Mouse (Mus musculus) forebrain, embryonic 14.5 days (tissue): ENCODE data around the gene Klhl21. TPM values are rescaled to one million over a fixed set of nuclear protein-coding genes. Genes with fewer than 3 reads are reported as not detected.
A peak's percentile ranks its signal among the peaks of the same experiment; 100 is the strongest.

ENCODE experiments used
- ATAC-seq: fragments of 200-750 bp; cut with Nextera tagmentation; 2 replicates; pipeline ENCODE4 v1.8.0; 2017; ENCODE audit warnings: mild to moderate bottlenecking, moderate library complexity
- DNase-seq: peaks from one replicate; pipeline ENCODE4 v3.0.0-alpha.2; 2015; ENCODE audit warnings: low spot score
- H3K27ac ChIP-seq: fragments of 300-500 bp; sonication (generic); 2 replicates; pipeline ENCODE4 v1.5.1; 2014; ENCODE audit warnings: low read depth, mild to moderate bottlenecking, control low read depth, low read length, moderate library complexity
- H3K27me3 ChIP-seq: fragments of 300-500 bp; sonication (generic); replicated peaks from 2 replicates; pipeline ENCODE4 v1.6.1; 2014; ENCODE audit warnings: low read length, control low read depth, mixed read lengths; ENCODE audit not compliant: control insufficient read depth, insufficient read depth
- H3K36me3 ChIP-seq: fragments of 300-500 bp; sonication (generic); 2 replicates; pipeline ENCODE4 v1.6.1; 2014; ENCODE audit warnings: low read length, control low read depth; ENCODE audit not compliant: control insufficient read depth, insufficient read depth
- H3K4me1 ChIP-seq: fragments of 300-500 bp; sonication (generic); 2 replicates; pipeline ENCODE4 v1.6.1; 2014; ENCODE audit warnings: antibody characterized with exemption, low read length, control low read depth; ENCODE audit not compliant: control insufficient read depth, insufficient read depth
- H3K4me2 ChIP-seq: fragments of 300-500 bp; sonication (generic); 2 replicates; pipeline ENCODE4 v1.6.1; 2014; ENCODE audit warnings: mild to moderate bottlenecking, control low read depth, low read length
- H3K4me3 ChIP-seq: fragments of 300-500 bp; sonication (generic); 2 replicates; pipeline ENCODE4 v1.5.1; 2014; ENCODE audit warnings: low read depth, low read length, control low read depth
- H3K9ac ChIP-seq: fragments of 300-500 bp; sonication (generic); 2 replicates; pipeline ENCODE4 v1.6.1; 2014; ENCODE audit warnings: mild to moderate bottlenecking, low read length, control low read depth, moderate library complexity
- H3K9me3 ChIP-seq: fragments of 300-500 bp; sonication (generic); replicated peaks from 2 replicates; pipeline ENCODE4 v1.6.1; 2016; ENCODE audit warnings: low read length, control low read depth, mixed read lengths; ENCODE audit not compliant: control insufficient read depth
- WGBS: fragments of 180-500 bp; shearing (Covaris S2); extraction: QIAGEN DNeasy Blood & Tissue Kit; methylation state at CpG from one replicate; pipeline ENCODE4 v1.1.7; 2014; 5-methylcytosine and 5-hydroxymethylcytosine counted together
- polyA plus RNA-seq: library from polyadenylated mRNA; unstranded; fragments of >200 nt; fragmentation: Nextera tagmentation; extraction: Ambion mirVana; gene quantifications from 2 replicates; pipeline ENCODE4 v1.2.1, GENCODE M21; 2014

Gene Klhl21
- polyA plus RNA-seq, 1 experiment from 2014 or later, result 0.69 TPM

DNA sequence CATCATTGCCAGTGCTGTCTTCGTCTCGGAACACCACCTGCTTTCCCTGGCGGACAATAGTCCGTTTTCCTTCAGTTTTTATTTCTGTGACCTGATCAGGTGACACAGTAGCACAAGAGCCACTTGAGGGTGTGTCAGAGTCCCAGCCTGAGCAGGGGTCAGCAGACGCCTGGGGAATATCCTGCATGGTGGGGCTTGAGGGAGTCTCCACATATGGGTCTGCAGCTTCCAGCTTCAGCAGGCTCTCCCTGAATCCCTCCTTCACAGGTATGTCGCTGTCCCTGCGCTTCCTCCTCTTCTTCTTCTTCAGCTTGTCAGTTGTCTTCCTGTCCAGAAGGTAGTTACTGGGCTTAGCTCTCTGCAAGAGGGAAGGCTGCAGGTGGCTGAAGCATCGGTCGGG, 16.5 kb upstream of the Klhl21 start:
- no peak for ATAC-seq
- H3K4me3 ChIP-seq, result no peak overlapping the region
- H3K4me1 ChIP-seq, result peaks cover 6% of the 10 kb centered on the region
- peaks cover 29% of the 10 kb centered on the region for H3K36me3 ChIP-seq
- no peak overlapping the region for H3K9ac ChIP-seq
- H3K4me2 ChIP-seq, result no peak overlapping the region
- no peak for DNase-seq
- 93% methylated on average over 9 of the region's 9 CpGs for WGBS
- H3K27ac ChIP-seq, result no peak overlapping the region
- no peaks in the 10 kb centered on the region for H3K27me3 ChIP-seq
- no peaks in the 10 kb centered on the region for H3K9me3 ChIP-seq

DNA sequence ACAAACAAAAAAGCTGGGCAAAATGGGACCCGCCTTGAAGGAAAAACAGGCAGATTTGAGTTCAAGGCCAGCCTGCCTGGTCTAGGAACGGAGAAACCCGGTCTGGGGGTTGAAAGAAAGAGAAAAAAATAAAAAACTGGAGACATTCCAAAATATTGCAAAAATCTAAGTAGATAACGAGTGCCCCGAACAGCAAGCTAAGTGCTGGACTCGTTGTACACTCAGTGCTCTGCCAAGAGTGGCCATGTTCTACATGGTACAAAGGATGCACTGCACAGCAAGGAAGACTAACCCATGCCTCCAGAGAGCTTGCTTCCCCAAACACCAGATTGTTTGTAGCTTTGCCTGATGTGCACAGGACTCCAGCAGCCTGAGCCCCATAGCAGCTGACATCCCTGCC, 15.6 kb upstream of the Klhl21 start:
- Histone ChIP-seq H3K4me2 (no peak overlapping the region), H3K4me1 (peaks cover 11% of the 10 kb centered on the region), H3K27ac (no peak overlapping the region), H3K36me3 (peaks cover 29% of the 10 kb centered on the region), H3K9ac (no peak overlapping the region), H3K4me3 (no peak overlapping the region), H3K27me3 (no peaks in the 10 kb centered on the region), H3K9me3 (no peaks in the 10 kb centered on the region)
- DNase-seq (no peak), ATAC-seq (no peak)
- 77% methylated on average over 6 of the region's 6 CpGs for WGBS

DNA sequence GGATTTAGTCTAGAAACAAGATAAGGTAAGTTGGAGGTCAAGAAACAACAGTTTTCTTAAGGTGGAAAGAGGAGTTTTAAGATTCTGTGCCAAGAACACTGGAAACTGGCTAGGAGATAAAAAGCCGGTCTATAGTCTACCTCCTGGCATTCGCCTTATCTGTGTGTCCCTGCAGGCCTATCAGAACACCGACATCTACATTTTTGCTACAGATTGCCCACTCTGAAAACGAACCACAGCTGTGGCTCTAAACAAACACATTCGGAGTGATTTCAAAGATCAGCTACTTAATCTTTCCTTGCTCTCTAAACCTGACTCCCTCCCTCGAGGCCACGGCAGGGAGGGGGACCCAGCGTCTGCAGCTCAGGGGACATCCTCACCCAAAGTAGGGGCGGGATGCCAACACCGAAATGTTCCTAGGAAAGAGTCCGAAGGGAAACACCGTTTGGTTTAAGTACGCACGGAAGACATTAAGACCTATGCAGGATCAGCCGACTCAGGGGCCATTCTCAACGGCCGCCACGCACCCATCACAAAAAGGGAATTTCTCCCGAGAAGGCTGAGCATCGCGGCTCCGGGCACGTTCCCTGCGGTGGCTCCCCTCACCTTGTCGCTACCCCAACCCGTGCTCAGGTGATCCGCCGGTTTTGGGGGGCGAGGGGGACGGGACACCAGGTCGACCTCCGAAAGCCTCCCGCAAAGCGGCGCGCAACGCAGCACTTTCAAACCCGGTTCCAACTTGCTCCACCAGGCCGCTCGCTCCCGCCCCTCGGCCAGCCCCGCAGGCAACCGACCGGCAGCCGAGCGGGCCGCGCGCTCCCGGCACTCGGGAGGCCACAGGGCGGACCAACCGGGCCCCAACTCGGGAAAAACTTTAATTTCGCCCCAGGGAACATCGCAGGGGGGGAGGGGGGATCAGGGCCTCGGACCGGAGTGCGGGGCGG, 14.1 kb upstream of the Klhl21 start:
- DNase-seq, result peak; percentile 34
- peak overlapping the region; percentile 97 for H3K4me3 ChIP-seq
- WGBS, result 2% methylated on average over 55 of the region's 61 CpGs
- peak overlapping the region; percentile 89 for H3K9ac ChIP-seq
- H3K4me2 ChIP-seq, result peak overlapping the region; percentile 86
- H3K27ac ChIP-seq, result peak overlapping the region; percentile 14; the same call in 1 of the 2 replicates
- H3K4me1 ChIP-seq, result peaks cover 11% of the 10 kb centered on the region
- H3K36me3 ChIP-seq, result peaks cover 29% of the 10 kb centered on the region
- H3K9me3 ChIP-seq, result no peaks in the 10 kb centered on the region
- ATAC-seq, result no peak
- H3K27me3 ChIP-seq, result no peaks in the 10 kb centered on the region

DNA sequence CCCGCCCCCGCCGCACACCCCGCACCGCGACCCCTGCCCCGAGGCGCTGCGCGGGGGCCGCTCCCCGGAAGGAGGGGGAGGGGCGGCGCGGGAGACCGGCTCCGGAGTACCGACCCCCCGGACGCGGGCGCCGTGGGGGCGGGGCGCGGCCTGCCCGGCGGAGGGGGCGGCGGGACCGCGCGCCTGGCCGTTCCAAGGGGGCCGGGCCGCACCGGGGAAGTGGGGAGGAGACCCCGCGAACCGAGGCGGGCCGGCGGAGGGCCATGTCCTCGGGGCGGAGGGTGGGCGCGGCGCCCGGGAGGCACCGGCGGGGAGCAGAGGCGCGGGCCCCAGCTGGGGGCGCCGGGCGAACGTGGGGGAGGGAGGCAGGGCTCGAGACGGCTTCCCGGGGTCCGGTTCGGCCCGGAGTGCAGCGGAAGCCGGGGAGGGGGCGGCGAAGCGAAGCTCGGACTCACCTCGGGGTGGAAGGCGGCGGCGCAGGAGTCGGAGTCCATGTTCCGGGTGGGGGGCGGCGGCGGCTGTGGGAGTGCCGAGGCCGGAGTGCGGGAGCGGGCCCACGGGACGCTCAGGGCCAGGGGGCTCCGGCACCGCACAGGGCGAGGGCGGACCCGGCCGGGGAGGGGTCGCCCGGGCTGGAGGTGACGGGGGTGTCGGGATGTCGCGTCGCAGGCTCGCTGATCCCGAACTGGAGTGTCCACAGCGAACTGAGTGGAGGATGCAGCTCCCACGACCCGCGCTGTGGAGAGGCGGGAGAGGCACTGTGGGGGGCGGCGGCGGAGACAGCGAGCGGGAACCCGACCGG, 13.0 kb upstream of the Klhl21 start:
- DNase-seq, result peak; percentile 16
- ATAC-seq, result no peak; the same call in 1 of the 2 replicates
- WGBS, result 1% methylated on average over 74 of the region's 111 CpGs

DNA sequence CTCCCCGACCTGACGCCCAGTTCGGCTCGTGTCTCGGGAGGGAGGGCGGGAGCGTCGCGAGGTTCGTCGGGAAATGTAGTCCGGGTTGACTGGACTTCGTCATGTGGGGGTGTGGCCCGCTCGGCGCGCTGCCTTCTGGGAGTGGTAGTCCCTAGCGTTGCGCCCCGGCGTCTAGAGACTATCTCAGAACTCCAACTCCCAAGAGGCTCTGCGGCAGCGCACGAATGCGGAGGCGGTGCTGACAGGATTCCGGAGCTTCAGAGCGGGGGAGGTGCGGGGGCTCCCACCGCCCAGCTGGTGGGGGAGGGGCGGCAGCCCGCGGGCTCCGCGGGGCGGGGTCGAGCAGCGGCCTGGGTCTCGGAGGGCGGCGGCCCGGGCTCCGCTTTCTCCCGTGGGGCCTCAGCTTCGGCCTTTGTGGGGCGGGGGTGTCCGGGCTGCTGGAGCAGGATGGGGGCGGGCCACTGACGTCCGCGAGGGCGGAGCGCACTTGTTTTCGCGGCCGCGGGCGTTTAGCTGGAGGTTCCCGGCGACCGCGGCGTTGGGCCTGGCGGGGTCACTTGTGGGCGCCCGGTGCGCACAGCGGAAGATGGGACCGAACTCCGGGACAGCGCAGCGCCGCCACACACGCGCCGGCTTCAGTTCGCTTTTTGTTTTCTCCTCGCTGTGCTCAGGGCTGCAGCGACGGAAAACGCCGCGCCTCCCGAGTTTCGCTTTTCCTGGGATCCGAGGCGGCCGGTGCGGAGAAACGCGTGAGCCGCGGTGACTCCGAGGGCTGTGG, 12.2 kb upstream of the Klhl21 start, which contains the start of gene Phf13:
Gene Phf13 (minus strand): TSS at position 86 of the 778 bp plus-strand sequence.
- ATAC-seq (peak; percentile 98), DNase-seq (peak; percentile 100)
- H3K9me3 ChIP-seq, result no peaks in the 10 kb centered on the region
- H3K4me3 ChIP-seq, result peak within 1 kb of the TSS; percentile 97
- H3K9ac ChIP-seq, result peak within 1 kb of the TSS; percentile 89
- H3K27ac ChIP-seq, result peak within 1 kb of the TSS; percentile 86
- under 1% methylated on average over 90 of the region's 94 CpGs for WGBS
- H3K4me2 ChIP-seq, result peak within 1 kb of the TSS; percentile 86
- H3K27me3 ChIP-seq, result no peaks in the 10 kb centered on the region
- peaks cover 13% of the 10 kb centered on the region for H3K36me3 ChIP-seq
- peaks cover 11% of the 10 kb centered on the region for H3K4me1 ChIP-seq

More for the DNA sequence above, 13.0 kb upstream of the Klhl21 start:
- H3K4me1 ChIP-seq, result peaks cover 11% of the 10 kb centered on the region
- H3K9ac ChIP-seq, result peak overlapping the region; percentile 89
- peak overlapping the region; percentile 14; the same call in 1 of the 2 replicates for H3K27ac ChIP-seq
- no peaks in the 10 kb centered on the region for H3K9me3 ChIP-seq
- H3K27me3 ChIP-seq, result no peaks in the 10 kb centered on the region
- peak overlapping the region; percentile 86 for H3K4me2 ChIP-seq
- H3K36me3 ChIP-seq, result peaks cover 21% of the 10 kb centered on the region
- H3K4me3 ChIP-seq, result peak overlapping the region; percentile 97

DNA sequence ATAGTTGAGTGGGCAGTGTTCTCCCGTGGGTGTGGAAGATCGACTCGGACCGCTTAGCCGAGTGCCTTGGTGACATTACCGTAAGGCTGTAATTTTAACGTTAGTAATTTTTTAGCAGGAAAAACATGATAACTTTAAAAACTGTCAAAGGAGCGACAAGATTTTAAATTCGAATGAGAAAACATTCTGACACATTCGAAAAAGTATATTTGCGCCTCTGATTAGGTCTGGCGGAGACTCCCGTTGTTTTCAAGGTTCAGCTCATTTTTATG, 11.7 kb upstream of the Klhl21 start:
- H3K36me3 ChIP-seq, result peaks cover 8% of the 10 kb centered on the region
- 0 out of 2 replicates have a peak overlapping the region, but pooled peaks have one; percentile 86 for H3K27ac ChIP-seq
- peak overlapping the region; percentile 76 for H3K9ac ChIP-seq
- peak overlapping the region; percentile 97 for H3K4me3 ChIP-seq
- no peak for DNase-seq
- H3K4me2 ChIP-seq, result peak overlapping the region; percentile 73
- ATAC-seq, result no peak
- 5% methylated on average over 13 of the region's 13 CpGs for WGBS
- no peaks in the 10 kb centered on the region for H3K9me3 ChIP-seq
- no peaks in the 10 kb centered on the region for H3K27me3 ChIP-seq
- H3K4me1 ChIP-seq, result peaks cover 11% of the 10 kb centered on the region

DNA sequence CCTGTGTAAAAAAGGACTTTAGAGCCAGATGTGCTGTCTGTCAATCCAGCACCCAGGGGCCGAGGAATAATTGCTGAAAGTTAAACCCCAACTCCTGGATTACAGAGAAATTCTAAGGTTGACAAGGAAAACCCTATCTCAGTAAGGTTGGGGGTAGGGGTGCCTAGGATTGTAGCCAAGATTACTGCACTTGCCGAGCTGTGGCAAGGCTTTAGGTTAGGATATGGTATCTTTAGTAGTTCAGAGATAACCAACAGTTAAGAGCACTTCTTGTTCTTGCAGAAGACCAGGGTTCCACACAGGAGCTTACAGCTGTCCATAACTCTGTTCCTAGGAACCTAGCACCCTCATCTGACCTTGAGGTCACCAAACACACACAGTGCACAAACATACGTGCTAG, 10.9 kb upstream of the Klhl21 start:
- H3K9ac ChIP-seq, result no peak overlapping the region
- peak overlapping the region; percentile 97; the same call in 1 of the 2 replicates for H3K4me3 ChIP-seq

DNA sequence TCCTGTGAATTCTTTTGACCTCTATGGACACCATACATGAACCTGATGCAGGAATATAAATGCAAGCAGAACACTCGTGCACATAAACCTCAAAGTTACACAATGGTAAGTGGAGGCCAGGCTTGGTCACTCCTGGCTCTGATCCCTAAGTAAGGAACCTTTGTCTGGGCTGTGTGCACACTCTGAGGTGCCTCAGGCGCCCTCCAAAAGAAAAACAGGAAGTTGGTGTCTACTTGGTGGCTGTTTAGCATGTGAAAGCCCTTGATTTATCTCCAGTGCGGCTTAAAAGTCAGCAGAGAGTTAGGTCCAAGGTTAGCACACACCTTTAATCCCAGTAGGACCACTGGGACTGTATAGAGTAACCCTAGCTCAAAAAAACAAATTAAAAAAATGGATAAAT, 9.1 kb upstream of the Klhl21 start:
- ATAC-seq (no peak), DNase-seq (no peak)
- H3K36me3 ChIP-seq, result no peaks in the 10 kb centered on the region
- no peaks in the 10 kb centered on the region for H3K9me3 ChIP-seq
- peaks cover 6% of the 10 kb centered on the region; the same call in 1 of the 2 replicates for H3K4me1 ChIP-seq
- no peak overlapping the region for H3K4me2 ChIP-seq
- no peaks in the 10 kb centered on the region for H3K27me3 ChIP-seq
- WGBS, result 73% methylated on average over 3 of the region's 3 CpGs
- H3K4me3 ChIP-seq, result no peak overlapping the region
- H3K9ac ChIP-seq, result no peak overlapping the region
- H3K27ac ChIP-seq, result no peak overlapping the region

More for the DNA sequence above, 10.9 kb upstream of the Klhl21 start:
- DNase-seq, result no peak
- ATAC-seq, result no peak
- Histone ChIP-seq H3K9me3 (no peaks in the 10 kb centered on the region), H3K4me1 (peaks cover 11% of the 10 kb centered on the region), H3K4me2 (no peak overlapping the region), H3K27ac (no peak overlapping the region), H3K27me3 (no peaks in the 10 kb centered on the region), H3K36me3 (no peaks in the 10 kb centered on the region)
- WGBS, result 76% methylated on average over 3 of the region's 3 CpGs
